Mouse (Mus musculus): ENCODE data around the gene Ammecr1.

The Ammecr1 gene

GRCm38 (mm10) chrX:142916719-142917118 is 49.8 kb downstream of the Ammecr1 start:
- no peak for ATAC-seq (ENCODE audit: low TSS enrichment)

- ATAC-seq (ENCODE audit: low TSS enrichment) = no peak
Measured at GRCm38 (mm10) chrX:142914208-142914607, 52.3 kb downstream of the Ammecr1 start.

DNA sequence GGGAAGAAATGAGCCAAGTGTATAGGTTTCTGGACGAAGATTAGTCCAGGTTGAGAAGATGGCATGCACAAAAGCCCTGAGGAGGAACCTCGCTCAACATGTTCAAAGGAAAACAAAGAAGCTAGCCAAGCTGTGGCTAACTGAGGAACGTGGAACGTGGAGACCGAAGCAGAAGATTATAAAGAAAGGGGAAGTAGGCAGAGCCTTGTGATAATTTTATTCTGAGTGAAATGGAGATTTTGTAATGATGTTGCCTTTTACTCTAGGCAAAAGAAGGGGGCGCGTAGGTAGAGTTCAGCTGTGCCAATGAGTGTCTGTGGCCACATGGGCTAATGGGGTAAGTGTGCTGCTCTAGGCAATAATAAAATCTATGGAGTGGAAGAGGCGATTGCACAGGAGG is 62.7 kb downstream of the Ammecr1 start:
- ATAC-seq (ENCODE audit: low TSS enrichment) = no peak

DNA sequence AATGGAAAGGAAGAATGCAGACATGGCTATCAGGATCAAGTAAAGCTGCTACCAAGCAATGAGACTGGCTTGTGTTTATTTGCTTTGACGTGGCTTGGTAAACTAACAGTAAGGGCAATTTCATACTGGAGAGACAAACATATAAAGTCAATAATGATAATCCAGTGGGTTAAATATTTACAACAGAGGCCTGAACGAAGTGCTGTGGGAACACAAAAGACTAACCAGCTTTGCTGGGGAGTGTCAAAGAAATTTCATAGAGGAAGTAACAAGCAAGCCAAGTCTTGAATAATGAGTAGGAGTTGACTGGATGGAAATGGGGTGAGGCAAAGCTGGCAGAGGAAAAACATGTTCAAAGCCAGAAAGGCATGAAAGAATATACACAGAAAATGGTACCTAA is 63.9 kb downstream of the Ammecr1 start:
- ATAC-seq (ENCODE audit: low TSS enrichment) = no peak

- no peak for ATAC-seq (ENCODE audit: low TSS enrichment)
Measured at GRCm38 (mm10) chrX:142901915-142902314, 64.6 kb downstream of the Ammecr1 start.

DNA sequence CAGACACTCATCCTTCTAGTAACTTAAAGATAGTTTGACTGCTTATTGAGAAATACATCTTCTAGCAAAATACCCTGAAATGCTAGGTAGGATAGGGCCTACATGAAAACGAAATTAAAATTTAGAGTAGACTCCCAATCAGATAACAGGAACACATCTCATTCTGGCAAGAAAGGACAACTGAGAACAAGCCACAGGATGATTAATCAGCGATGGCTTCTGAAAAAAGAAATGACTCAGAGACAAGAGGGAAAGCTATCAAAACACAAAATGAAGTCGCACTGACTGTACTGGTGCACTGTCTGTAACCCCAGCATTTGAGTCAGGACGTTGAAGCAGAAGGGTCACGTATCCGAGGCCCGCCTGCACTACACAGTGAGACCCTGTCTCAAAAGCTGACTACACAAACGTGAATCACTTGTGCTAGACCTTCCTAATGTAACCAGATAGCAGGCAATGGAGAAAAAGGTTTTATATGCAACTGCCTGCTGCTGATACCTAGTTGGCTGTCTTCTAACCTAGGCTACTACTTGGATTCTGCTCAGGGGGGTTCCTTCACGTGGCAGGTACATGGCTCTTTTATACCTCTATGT is 68.1 kb downstream of the Ammecr1 start:
- no peak for ATAC-seq (ENCODE audit: low TSS enrichment)

- no peak for ATAC-seq (ENCODE audit: low TSS enrichment)
Measured at GRCm38 (mm10) chrX:142897477-142898000, 69.0 kb downstream of the Ammecr1 start.

DNA sequence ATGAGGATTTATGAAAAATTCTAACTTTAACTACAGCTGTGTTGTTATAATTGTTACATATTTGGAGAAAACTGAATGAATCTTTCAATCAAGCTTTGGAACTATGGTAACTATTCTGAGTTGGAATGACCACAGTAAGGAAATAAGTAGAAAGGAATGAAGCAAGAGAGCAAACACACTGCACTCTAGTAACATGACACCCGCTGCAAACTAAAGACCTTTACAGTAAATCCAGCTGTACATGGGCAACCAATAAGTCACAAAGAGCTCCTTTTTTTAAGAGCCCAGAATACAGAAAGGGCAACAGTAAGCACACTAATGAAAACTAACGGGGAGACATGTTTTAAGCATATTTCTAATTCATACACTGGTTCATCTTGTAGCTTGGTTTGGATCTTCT is 71.2 kb downstream of the Ammecr1 start:
- ATAC-seq (ENCODE audit: low TSS enrichment) = no peak

- no peak for ATAC-seq (ENCODE audit: low TSS enrichment)
Measured at GRCm38 (mm10) chrX:142885962-142886361, 80.6 kb downstream of the Ammecr1 start.

GRCm38 (mm10) chrX:142883593-142883992 is 82.9 kb downstream of the Ammecr1 start:
- ATAC-seq (ENCODE audit: low TSS enrichment) = peak; percentile 95

DNA sequence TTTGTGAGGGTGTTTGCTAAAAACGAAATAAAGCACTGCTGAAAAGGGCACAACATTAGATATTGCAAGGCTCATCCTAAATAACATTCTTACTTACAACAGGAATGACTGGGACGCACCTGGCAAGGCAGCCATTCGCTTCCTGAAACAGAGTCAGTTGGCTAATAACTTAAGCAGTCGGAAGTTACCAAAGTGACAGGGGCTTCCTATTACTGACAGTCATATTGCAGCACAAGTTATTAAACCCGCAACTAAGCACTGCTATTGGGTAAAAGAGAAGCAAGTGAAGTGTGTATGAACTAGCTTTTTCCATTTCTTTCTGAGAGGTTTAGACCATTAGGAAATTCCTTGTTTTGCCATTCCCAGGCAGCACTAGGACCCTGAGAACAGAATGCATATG is 84.3 kb downstream of the Ammecr1 start:
- no peak for ATAC-seq (ENCODE audit: low TSS enrichment)

GRCm38 (mm10) chrX:142869844-142870243 is 96.7 kb downstream of the Ammecr1 start:
- no peak for ATAC-seq (ENCODE audit: low TSS enrichment)

DNA sequence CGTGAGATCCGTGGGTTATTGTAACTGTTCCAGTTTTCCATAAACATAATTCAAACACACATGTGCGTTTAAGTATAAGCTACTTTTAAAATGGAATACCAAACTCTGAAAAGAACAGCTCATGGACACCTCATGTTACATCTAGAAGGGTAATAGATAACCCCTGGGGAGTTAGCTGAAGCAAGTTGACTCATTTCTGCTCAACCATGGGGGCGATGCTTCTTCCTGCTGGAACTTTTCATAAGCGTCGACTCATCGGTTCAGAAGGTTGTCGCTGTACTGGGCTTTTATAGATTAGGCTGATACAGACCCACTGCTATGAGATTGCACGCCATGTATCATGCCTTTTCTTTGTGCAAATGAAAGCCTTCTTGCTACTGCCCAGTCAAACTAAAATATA is 118.5 kb downstream of the Ammecr1 start:
- no peak for ATAC-seq (ENCODE audit: low TSS enrichment)

DNA sequence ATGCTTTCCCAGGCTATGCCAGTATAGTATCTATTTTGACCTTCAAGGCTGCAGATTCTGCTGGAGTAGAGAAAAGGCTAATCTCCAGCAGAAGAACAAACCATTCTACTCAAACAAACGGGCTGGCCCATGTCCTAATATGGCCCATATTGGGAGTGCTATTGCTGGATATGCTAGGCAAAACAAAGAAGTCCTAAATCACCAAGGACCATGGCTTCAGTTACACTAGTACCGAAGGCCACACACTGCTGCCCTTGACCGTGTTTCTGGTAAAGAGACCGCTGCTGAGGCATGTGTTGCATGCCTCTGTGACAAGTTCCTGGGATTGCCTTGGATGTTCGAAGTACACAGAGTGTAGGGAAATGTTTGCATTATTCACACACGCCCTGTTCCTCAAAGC is 120.3 kb downstream of the Ammecr1 start:
- no peak for ATAC-seq (ENCODE audit: low TSS enrichment)

DNA sequence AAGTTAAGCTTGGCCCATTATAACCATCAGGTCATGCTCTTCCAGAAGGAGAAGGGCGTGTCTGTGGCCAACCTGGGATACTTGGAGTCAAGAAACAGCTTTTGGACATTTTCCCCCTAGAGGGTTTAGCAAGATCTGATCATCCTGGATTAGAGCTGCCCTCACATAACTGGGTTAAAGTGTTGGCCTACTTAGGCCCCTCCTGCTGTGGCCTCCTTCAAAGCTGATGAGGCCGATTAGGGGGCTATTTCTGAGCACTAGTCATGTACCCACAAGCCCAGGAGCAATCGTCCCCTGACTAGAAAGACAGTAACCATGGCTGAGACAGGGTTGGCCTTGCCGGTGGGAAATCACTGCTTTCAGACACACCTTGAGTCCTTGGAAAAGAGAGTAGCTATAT is 124.6 kb downstream of the Ammecr1 start:
- no peak for ATAC-seq (ENCODE audit: low TSS enrichment)

- no peak for ATAC-seq (ENCODE audit: low TSS enrichment)
Measured at GRCm38 (mm10) chrX:142839411-142839810, 127.1 kb downstream of the Ammecr1 start.

DNA sequence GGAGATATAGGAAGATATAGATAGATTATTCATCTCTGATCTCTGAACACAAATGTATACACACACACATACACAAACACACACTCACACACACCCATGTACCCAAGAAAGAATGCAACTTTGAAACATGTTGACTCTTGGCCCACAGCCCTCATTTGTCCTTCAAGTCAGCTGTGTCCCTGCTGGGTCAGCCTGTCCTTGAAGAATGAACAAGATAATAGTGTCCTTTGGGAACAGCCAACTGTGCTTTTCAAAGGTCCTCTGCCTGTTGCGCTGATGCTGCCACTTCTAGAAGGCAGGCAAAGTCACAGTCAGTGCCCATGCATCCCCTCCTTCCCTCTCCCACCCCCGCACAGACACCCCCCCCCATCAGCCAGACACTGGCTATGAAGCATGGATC is 127.7 kb downstream of the Ammecr1 start:
- no peak for ATAC-seq (ENCODE audit: low TSS enrichment)

DNA sequence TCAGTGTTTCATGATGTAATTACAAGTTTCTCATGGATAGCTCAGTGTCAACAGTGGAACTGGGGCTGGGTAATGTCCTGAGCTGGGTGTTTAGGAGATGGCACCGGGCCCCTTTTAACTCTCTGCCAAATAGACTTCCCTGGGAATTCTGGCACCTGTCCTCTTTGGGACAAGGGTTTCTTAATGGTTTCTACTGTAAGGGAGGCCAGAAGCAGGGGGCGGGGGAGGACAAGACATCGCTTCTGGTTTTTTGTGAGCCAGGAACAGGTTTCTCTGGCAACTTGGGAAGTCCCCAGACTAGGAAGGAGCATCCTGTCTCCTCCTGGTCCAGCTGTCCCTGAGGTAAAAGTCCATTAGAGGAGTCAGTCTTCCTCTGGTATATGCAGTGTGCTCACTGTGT is 129.2 kb downstream of the Ammecr1 start:
- ATAC-seq (ENCODE audit: low TSS enrichment) = no peak

DNA sequence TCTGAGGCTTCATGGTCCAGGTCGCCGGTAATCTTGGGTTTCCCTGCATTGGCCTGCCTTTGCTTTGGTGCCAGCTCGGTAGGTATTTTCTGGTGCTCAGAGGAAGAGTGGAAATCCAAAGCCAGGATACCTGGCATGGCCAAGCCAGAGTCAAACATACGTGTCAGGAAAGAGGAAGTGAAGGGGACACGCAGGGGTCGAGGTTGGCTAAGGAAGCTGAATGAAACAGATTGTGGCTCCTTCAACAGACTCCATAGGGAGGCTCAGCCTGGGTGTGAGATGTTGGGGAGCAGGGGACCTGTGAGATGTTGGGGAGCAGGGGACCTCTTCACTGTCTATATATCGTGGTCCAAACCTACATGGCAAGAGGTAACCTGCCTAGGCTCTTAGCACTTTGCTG is 130.1 kb downstream of the Ammecr1 start:
- no peak for ATAC-seq (ENCODE audit: low TSS enrichment)

DNA sequence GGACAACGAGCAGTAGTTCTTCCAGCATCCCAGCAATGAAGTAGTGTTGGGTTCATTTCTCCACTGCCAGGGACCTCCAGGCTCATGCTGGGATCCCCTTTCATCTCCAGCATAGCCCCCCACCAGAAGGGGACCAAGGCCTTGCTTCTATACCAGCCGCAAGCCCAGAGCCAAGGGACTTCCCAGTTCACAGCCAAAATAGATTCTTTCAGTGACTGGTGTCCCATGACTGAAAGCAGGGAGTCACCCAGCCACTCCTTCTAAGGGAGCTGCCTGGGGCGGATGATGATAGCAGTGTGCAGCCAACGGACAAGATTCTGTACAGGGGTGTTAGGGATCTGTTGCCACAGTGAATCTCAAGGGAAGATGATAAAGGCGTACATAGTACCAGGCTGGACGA is 131.7 kb downstream of the Ammecr1 start:
- no peak for ATAC-seq (ENCODE audit: low TSS enrichment)

DNA sequence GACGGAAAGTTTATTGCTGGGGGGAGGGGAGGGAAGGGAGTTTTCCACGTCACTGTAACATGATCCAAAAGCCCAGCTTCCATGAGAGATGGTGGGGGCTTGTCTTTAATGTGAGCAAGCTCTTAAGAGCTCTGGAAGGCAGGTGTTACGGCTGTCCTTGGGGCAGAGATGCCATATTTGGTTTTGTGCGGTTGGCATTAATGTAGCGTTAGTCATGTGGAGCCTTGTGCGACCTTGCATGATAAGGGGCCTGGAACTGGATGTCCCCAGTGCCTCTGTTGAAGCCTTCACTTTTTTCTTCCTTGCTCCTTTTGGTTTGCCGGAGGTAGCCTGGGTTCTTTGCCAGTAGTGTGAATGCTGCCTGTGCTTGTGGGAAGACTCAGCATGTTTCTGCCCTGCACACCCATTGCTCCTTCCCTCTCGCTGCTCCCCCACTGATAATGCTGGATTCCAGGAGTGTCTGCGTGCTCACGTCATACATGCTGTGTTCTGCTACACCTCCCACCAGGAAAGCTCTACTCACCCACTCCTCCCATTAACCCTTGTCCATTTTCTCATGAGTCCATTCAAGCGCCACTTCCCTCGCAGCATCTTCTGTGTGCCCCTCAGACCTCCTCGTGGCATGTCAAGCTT is 133.2 kb downstream of the Ammecr1 start:
- ATAC-seq (ENCODE audit: low TSS enrichment) = no peak

- no peak for ATAC-seq (ENCODE audit: low TSS enrichment)
Measured at GRCm38 (mm10) chrX:142832221-142832620, 134.3 kb downstream of the Ammecr1 start.

GRCm38 (mm10) chrX:142830572-142830971 is 136.0 kb downstream of the Ammecr1 start:
- no peak for ATAC-seq (ENCODE audit: low TSS enrichment)

Data from frontal cortex, adult (tissue).